11 mouse cellular contexts compared by ENCODE assay signal in the genomic region with DNA sequence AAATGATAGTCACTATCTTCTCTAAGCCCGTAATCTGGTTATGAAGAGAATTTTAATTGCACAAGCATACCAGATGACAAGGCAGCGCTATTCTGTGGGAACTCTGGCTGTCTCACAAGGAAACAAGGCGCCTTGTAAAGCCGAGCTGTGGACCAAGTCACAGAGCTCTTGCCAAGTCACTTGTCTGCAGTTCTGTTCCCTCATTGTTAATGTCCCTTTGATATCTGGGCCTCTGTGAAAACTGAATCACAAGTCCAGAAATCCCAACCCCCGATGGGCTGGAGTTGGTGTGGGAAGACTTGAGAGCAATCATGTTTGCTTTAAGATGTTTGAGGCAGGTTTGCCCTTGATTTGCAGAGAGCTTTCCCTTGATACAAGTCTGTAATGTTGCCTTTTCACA. TPM values are rescaled to one million over a fixed set of nuclear protein-coding genes. Genes with fewer than 3 reads are reported as not detected.
A peak's percentile ranks its signal among the peaks of the same experiment; 100 is the strongest.
DNase-seq lines count a peak whose midpoint lies in the region; ATAC-seq lines count a peak whose summit lies in the region.
"Had no signal": no experiment of that assay in that cellular context is flagged by ENCODE, and none has a peak within 500 bp of the region (broad histone marks: within the 10 kb centered on the region; RNA-seq: fewer than 3 reads in every experiment).

No protein-coding gene starts in this region.

- H3K27ac ChIP-seq in forebrain, embryonic 13.5 days, result 0 out of 2 replicates have a peak overlapping the region, but pooled peaks have one; percentile 48
- H3K27ac ChIP-seq in forebrain, embryonic 11.5 days (ENCODE audit: low read depth, low read length), result no peak overlapping the region
- peak overlapping the region; percentile 69 for H3K27ac ChIP-seq in kidney, embryonic 16.5 days (ENCODE audit: low read length)
- no peak overlapping the region; the same call in 1 of the 2 replicates for H3K27ac ChIP-seq in kidney, embryonic 14.5 days (ENCODE audit: low read depth, low read length)
- peak overlapping the region; percentile 30; the same call in 1 of the 2 replicates for H3K27ac ChIP-seq in neural tube, embryonic 15.5 days (replicated peaks)
- H3K27ac ChIP-seq: embryonic facial prominence, embryonic 15.5 days; limb, embryonic 13.5 days had no signal

- WGBS in forebrain, embryonic 13.5 days, result 55% methylated on average over 5 of the region's 5 CpGs
- 75% methylated on average over 5 of the region's 5 CpGs for WGBS in forebrain, embryonic 11.5 days
- WGBS in kidney, embryonic 16.5 days, result 84% methylated on average over 5 of the region's 5 CpGs
- 88% methylated on average over 5 of the region's 5 CpGs for WGBS in kidney, embryonic 14.5 days
- 67% methylated on average over 5 of the region's 5 CpGs for WGBS in neural tube, embryonic 15.5 days

- H3K4me1 ChIP-seq in forebrain, embryonic 13.5 days, result 0 out of 2 replicates have a peak, but pooled peaks cover 7% of the 10 kb centered on the region
- H3K4me1 ChIP-seq in forebrain, embryonic 11.5 days (replicated peaks; ENCODE audit: control insufficient read depth, insufficient read depth, low read length), result no peaks in the 10 kb centered on the region
- peaks cover 3% of the 10 kb centered on the region; the same call in 1 of the 2 replicates for H3K4me1 ChIP-seq in kidney, embryonic 16.5 days (ENCODE audit: insufficient read depth, low read length)
- 0 out of 2 replicates have a peak, but pooled peaks cover 4% of the 10 kb centered on the region for H3K4me1 ChIP-seq in kidney, embryonic 14.5 days (ENCODE audit: control insufficient read depth, insufficient read depth, low read length)
- H3K4me1 ChIP-seq in neural tube, embryonic 15.5 days, result peaks cover 5% of the 10 kb centered on the region; the same call in 1 of the 2 replicates
- H3K4me1 ChIP-seq: embryonic facial prominence, embryonic 15.5 days had no signal

- H3K9me3 ChIP-seq in forebrain, embryonic 13.5 days (replicated peaks), result no peaks in the 10 kb centered on the region
- H3K9me3 ChIP-seq in forebrain, embryonic 11.5 days (ENCODE audit: control insufficient read depth, low read length), result no peaks in the 10 kb centered on the region
- no peaks in the 10 kb centered on the region for H3K9me3 ChIP-seq in kidney, embryonic 16.5 days (ENCODE audit: low read length)
- H3K9me3 ChIP-seq in kidney, embryonic 14.5 days (ENCODE audit: control insufficient read depth, low read length), result no peaks in the 10 kb centered on the region
- H3K9me3 ChIP-seq in neural tube, embryonic 15.5 days (replicated peaks), result no peaks in the 10 kb centered on the region
- H3K9me3 ChIP-seq: embryonic facial prominence, embryonic 15.5 days; limb, embryonic 13.5 days had no signal

- H3K4me2 ChIP-seq in forebrain, embryonic 13.5 days, result no peak overlapping the region
- H3K4me2 ChIP-seq in forebrain, embryonic 11.5 days (ENCODE audit: low read depth, low read length, severe bottlenecking), result no peak overlapping the region
- H3K4me2 ChIP-seq in kidney, embryonic 16.5 days (replicated peaks; ENCODE audit: low read depth, low read length), result no peak overlapping the region
- H3K4me2 ChIP-seq in kidney, embryonic 14.5 days (replicated peaks; ENCODE audit: low read depth, low read length), result no peak overlapping the region
- no peak overlapping the region for H3K4me2 ChIP-seq in neural tube, embryonic 15.5 days
- H3K4me2 ChIP-seq: embryonic facial prominence, embryonic 15.5 days; limb, embryonic 13.5 days had no signal

- ATAC-seq in forebrain, embryonic 13.5 days, result no peak
- no peak for ATAC-seq in forebrain, embryonic 11.5 days (replicated peaks; ENCODE audit: low FRiP score)
- no peak for ATAC-seq in kidney, embryonic 16.5 days (ENCODE audit: low FRiP score, low TSS enrichment)
- no peak for ATAC-seq in kidney, embryonic 14.5 days (ENCODE audit: low FRiP score, low TSS enrichment)
- no peak; the same call in 1 of the 2 replicates for ATAC-seq in neural tube, embryonic 15.5 days (ENCODE audit: low FRiP score)

- H3K27me3 ChIP-seq in forebrain, embryonic 13.5 days, result no peaks in the 10 kb centered on the region
- H3K27me3 ChIP-seq in forebrain, embryonic 11.5 days (ENCODE audit: control insufficient read depth, insufficient read depth, low read length), result no peaks in the 10 kb centered on the region
- no peaks in the 10 kb centered on the region for H3K27me3 ChIP-seq in kidney, embryonic 16.5 days (ENCODE audit: insufficient read depth, low read length)
- H3K27me3 ChIP-seq in kidney, embryonic 14.5 days (ENCODE audit: control insufficient read depth, insufficient read depth, low read length), result no peaks in the 10 kb centered on the region
- no peaks in the 10 kb centered on the region for H3K27me3 ChIP-seq in neural tube, embryonic 15.5 days (replicated peaks)
- H3K27me3 ChIP-seq: embryonic facial prominence, embryonic 15.5 days; limb, embryonic 13.5 days had no signal

- DNase-seq in forebrain, embryonic 11.5 days (ENCODE audit: low spot score), result no peak
- no peak for DNase-seq in neural tube, embryonic 10.5 days (ENCODE audit: extremely low spot score, low spot score)
- no peak for DNase-seq in thymus, postnatal 10 days (ENCODE audit: low spot score in 2 of 2)
- DNase-seq in cerebellum, adult 11-12 months, result no peak
- DNase-seq: gastrocnemius, postnatal 10 days had no signal

- H3K36me3 ChIP-seq in forebrain, embryonic 13.5 days (ENCODE audit: poor library complexity, severe bottlenecking), result no peaks in the 10 kb centered on the region
- no peaks in the 10 kb centered on the region for H3K36me3 ChIP-seq in forebrain, embryonic 11.5 days (ENCODE audit: control insufficient read depth, insufficient read depth, low read length)
- H3K36me3 ChIP-seq in kidney, embryonic 16.5 days (ENCODE audit: insufficient read depth, low read length), result no peaks in the 10 kb centered on the region
- no peaks in the 10 kb centered on the region for H3K36me3 ChIP-seq in kidney, embryonic 14.5 days (ENCODE audit: control insufficient read depth, insufficient read depth, low read length)
- H3K36me3 ChIP-seq in neural tube, embryonic 15.5 days, result no peaks in the 10 kb centered on the region

- H3K9ac ChIP-seq in forebrain, embryonic 13.5 days, result no peak overlapping the region
- H3K9ac ChIP-seq in forebrain, embryonic 11.5 days (ENCODE audit: low read length), result no peak overlapping the region
- H3K9ac ChIP-seq in kidney, embryonic 16.5 days (replicated peaks; ENCODE audit: low read length), result no peak overlapping the region
- no peak overlapping the region for H3K9ac ChIP-seq in kidney, embryonic 14.5 days (ENCODE audit: low read depth, low read length)
- H3K9ac ChIP-seq in neural tube, embryonic 15.5 days (replicated peaks), result no peak overlapping the region
- H3K9ac ChIP-seq: embryonic facial prominence, embryonic 15.5 days; limb, embryonic 13.5 days had no signal

- no peak overlapping the region for H3K4me3 ChIP-seq in forebrain, embryonic 13.5 days
- H3K4me3 ChIP-seq in forebrain, embryonic 11.5 days (ENCODE audit: low read depth, low read length), result no peak overlapping the region
- no peak overlapping the region for H3K4me3 ChIP-seq in kidney, embryonic 16.5 days (ENCODE audit: low read length)
- H3K4me3 ChIP-seq in kidney, embryonic 14.5 days (ENCODE audit: low read length), result no peak overlapping the region
- H3K4me3 ChIP-seq in neural tube, embryonic 15.5 days (replicated peaks), result no peak overlapping the region
- H3K4me3 ChIP-seq: embryonic facial prominence, embryonic 15.5 days; limb, embryonic 13.5 days had no signal

RNA-seq across cellular contexts. Expression of a gene that starts 13.4 kb away (rescaled TPM):
- 29.9 and 30.0 TPM in 2 replicates for polyA plus RNA-seq in forebrain, embryonic 13.5 days (2015; fragmentation: Nextera tagmentation; extraction: Ambion mirVana)
- 24.4 and 26.9 TPM in 2 replicates for polyA plus RNA-seq in forebrain, embryonic 11.5 days (2014; fragmentation: Nextera tagmentation; extraction: Ambion mirVana)
- 31.0 and 31.8 TPM in 2 replicates for polyA plus RNA-seq in kidney, embryonic 16.5 days (2015; fragmentation: Nextera tagmentation; extraction: Ambion mirVana)
- 23.9 and 25.4 TPM in 2 replicates for polyA plus RNA-seq in kidney, embryonic 14.5 days (2014; fragmentation: Nextera tagmentation; extraction: Ambion mirVana)
- 31.5 and 32.1 TPM in 2 replicates for polyA plus RNA-seq in neural tube, embryonic 15.5 days (2015; fragmentation: Nextera tagmentation; extraction: Ambion mirVana)

RNA-seq across cellular contexts. Expression of a gene that starts 16.8 kb away (rescaled TPM):
- polyA plus RNA-seq in forebrain, embryonic 13.5 days (2015; fragmentation: Nextera tagmentation; extraction: Ambion mirVana), result 42.1 and 44.8 TPM in 2 replicates
- 34.7 and 40.5 TPM in 2 replicates for polyA plus RNA-seq in forebrain, embryonic 11.5 days (2014; fragmentation: Nextera tagmentation; extraction: Ambion mirVana)
- 56.6 and 64.3 TPM in 2 replicates for polyA plus RNA-seq in kidney, embryonic 16.5 days (2015; fragmentation: Nextera tagmentation; extraction: Ambion mirVana)
- polyA plus RNA-seq in kidney, embryonic 14.5 days (2014; fragmentation: Nextera tagmentation; extraction: Ambion mirVana), result 47.9 and 50.7 TPM in 2 replicates
- polyA plus RNA-seq in neural tube, embryonic 15.5 days (2015; fragmentation: Nextera tagmentation; extraction: Ambion mirVana), result 33.1 and 33.6 TPM in 2 replicates

RNA-seq across cellular contexts. Expression of a gene that starts 45.3 kb away (rescaled TPM):
- 17.3 and 18.5 TPM in 2 replicates for polyA plus RNA-seq in forebrain, embryonic 13.5 days (2015; fragmentation: Nextera tagmentation; extraction: Ambion mirVana)
- polyA plus RNA-seq in forebrain, embryonic 11.5 days (2014; fragmentation: Nextera tagmentation; extraction: Ambion mirVana), result 18.4 and 18.5 TPM in 2 replicates
- polyA plus RNA-seq in kidney, embryonic 16.5 days (2015; fragmentation: Nextera tagmentation; extraction: Ambion mirVana), result 13.9 and 14.3 TPM in 2 replicates
- 10.2 and 11.3 TPM in 2 replicates for polyA plus RNA-seq in kidney, embryonic 14.5 days (2014; fragmentation: Nextera tagmentation; extraction: Ambion mirVana)
- 20.0 and 26.3 TPM in 2 replicates for polyA plus RNA-seq in neural tube, embryonic 15.5 days (2015; fragmentation: Nextera tagmentation; extraction: Ambion mirVana)

Comparison
In these comparisons a context has a peak if more than half of its experiments do, and no peak if none do; other contexts are left out.
1. H3K27ac ChIP-seq: peak in forebrain, embryonic 13.5 days (single experiment), kidney, embryonic 16.5 days (single experiment) and neural tube, embryonic 15.5 days (single experiment); none in forebrain, embryonic 11.5 days (single experiment) and kidney, embryonic 14.5 days (single experiment).